Mouse (Mus musculus) kidney, postnatal 14 days (tissue): ENCODE results near the gene Aars2.

Source experiments
- DNase-seq: peaks from one replicate; pipeline ENCODE4 v3.0.0; 2022; ENCODE audit warnings: mixed read lengths

Gene Aars2

GRCm38 (mm10) chr17:45506700-45507189 lies at the start of gene Aars2:
Gene Aars2, plus strand, starts transcription at chr17:45506841.
- peak; percentile 96 for DNase-seq

DNA sequence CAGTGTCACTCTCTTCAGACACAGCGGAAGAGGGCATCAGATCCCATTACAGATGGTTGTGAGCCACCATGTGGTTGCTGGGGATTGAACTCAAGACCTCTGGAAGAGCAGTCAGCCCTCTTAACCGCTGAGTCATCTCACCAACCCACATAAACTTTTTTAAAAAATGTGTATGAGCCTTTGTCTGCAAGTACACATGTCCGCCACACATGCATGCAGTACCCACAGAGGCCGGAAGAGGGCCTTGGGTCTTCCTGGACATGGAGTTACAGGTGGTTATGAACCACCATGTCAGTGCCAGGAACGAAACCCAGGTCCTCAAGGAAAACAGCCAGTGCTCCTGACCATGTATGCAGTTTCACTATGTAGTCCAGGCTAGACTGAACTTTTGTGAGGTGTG lies 49.2 kb upstream of the Aars2 start:
- DNase-seq, result no peak

DNA sequence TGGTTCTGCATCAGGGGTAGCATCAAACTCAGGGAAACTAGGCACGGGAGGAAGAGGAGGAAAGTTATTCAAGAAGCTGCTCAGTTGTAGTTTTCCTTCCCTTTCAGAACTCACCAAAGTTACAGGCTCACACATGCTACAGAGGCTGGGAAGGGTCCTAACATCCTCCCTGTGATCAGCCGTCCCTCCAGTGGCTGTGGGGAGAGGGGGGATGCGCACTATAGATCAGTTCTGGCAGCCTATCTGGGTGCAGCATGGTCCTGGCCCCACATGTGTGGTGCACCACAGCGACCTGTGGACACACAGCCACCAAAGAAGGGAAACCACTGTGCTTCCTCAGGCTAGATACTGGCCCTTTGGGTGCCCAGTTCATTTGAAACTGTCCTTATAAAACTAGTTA lies 48.1 kb upstream of the Aars2 start:
- DNase-seq, result no peak

DNA sequence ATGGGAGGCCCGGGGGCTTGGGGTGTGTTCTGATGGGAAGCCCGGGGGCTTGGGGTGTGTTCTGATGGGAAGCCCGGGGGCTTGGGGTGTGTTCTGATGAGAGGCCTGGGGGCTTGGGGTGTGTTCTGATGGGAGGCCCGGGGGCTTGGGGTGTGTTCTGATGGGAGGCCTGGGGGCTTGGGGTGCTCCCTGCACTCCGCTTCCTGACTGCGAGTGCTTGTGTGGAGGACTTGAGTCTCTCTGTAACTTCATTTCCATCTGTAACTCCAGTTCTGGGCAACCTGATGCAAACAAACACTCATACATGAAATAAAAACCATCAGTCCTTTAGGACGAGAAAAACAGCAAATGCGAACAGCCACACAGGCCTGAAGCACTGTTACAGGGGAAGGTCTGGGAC lies 47.6 kb upstream of the Aars2 start:
- DNase-seq, result no peak

DNA sequence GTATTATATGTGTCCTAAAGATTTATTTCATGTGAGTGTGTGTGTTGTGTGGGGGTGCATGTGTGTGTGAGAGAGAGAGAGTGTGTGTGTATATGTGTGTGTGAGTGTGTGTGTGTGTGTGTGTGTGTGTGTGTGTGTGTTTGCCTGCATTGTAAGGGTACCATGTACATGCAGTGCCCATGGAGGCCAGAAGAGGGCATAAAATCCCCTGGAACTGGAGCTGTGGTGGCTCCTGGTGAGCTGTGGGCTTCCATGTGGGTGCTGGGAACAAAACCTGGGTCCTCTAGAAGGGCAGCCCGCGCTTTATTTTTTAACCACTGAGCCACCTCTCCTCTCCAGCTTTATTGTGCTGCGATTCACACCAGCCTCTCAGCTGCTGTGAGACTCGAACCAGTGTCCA lies 44.1 kb upstream of the Aars2 start:
- DNase-seq, result no peak

DNA sequence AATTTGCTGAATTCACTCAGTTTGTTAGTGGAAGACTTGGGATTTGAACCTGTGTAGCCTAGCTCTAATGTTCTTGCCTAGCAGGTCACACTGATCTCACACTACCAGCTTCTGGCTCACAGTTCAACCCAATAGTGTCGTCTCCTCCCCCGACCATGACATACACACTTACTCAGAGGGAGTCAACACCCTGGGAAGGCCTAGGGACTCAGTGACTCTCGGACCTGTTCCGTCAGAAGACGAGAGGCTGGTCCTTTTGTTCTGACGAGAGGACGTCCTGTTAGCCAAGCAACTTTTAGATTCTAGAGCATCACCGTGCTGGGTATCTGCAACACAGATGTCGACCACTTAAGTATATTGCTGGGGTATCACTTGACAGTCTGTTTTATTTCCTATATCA lies 42.4 kb upstream of the Aars2 start:
- DNase-seq, result no peak

GRCm38 (mm10) chr17:45466701-45467100 lies 39.9 kb upstream of the Aars2 start:
- DNase-seq, result no peak

DNA sequence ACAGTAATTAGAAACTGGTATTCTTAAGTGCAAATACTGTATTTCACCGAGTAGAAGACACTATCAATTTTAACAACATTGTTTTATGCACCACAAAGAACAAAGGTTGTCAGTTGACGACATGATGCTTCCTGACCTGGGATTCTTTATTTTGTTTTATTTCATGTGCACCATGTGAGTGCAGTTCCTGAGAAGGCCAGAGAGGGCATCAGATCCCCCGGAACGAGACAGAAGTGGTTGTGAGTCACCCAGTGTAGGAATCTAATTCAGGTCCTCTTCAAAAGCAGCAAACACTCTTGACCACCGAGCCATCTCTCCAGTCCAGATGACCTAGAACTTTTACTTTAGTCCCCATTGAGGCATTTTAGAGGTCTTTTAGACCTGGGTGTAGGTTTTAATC lies 38.3 kb upstream of the Aars2 start:
- DNase-seq, result no peak

DNA sequence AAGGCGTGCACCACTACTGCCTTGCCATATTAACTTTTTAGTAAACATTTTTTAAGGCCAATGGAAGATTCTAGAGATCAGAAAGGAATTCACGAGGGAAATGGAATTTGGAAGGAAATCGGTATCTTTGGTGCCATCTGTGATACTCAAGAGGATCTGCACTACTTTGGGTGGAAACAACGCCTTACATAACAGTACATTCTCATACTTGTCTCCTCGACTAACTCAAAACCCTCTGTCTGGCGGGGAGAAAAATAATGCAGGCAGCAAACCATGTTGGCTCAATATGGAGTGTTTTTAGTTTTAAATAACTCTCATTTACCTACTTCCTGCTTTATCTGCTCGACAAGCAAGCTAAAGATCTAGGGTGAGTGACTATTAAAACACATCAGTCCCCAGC lies 35.9 kb upstream of the Aars2 start:
- no peak for DNase-seq

DNA sequence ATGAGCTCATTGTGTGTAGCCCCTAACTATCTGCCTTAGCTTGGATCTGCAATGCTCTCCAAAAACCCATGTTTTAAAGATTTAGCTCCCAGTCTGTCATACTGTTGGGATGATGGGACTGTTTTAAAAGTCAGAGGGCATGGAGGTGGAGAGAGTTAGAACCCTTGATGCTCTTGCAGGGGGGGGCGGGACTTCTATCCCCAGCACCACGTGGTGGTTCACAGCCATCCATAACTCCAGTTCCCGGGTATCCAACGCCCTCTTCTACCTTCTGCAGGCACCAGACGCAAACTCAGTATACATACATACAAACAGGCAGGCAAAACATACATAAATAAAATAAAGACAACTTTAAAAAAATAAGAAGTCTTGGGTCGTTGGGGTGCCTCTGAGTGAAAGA lies 33.0 kb upstream of the Aars2 start:
- DNase-seq, result no peak

DNA sequence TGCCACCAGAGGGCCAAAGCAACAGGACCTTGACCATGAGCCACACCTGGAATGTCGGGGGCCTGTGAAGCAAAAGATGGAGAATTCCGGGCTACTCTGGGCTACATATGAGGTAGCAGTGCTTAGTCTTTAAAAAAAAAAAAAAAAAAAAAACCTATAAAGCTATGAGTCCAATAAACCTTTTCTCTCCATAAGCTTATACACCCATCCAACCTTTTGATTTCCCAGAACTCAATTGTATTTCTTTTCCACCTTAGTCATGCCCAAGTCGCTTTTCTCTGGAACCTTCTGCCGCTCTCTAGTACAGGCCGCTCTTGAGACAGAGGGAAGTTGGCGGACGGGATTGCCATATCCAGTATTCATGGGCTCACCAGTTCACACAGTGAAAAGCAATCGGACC lies 32.5 kb upstream of the Aars2 start:
- no peak for DNase-seq

DNA sequence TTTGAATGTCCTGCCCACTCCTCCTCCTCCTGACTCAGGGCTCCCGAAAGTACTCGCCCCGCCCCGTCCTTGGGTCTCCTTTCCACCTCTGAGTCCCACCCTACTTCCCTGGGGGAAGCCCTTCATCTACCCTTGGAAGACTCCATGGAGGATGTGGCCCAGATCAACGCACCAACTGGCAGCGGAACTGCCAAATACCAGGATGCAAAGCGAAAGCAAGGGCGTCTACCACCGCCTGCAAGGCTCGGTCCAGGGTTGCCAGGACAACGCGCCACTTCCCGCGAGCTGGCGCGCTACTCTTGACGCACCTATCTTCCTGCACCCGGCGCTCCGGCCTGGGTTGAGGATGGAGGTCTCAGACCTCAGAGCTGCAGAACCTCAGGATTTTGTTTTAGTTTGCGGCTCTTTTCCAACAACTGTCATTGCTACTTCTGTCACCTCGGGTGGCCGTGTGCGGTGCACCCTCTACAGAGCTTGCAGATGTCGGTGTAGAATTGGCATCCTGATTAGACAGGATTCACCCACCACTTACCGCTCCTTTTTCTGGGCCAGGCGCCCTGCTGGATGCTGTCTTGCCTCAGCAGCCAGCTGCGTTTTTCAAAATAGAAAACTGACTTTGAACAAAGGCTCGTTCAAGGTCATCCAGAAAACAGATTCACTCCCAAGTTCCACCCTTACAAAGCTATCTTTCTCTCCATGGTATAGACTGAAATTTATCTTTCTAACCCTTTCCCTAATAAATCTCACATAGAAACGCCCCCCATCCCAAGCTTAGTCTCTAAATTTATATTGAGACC lies 31.8 kb upstream of the Aars2 start, which contains the start of gene Spats1:
TSS of gene Spats1 (minus strand) at position 747 of the 797 bp plus-strand sequence.
- peak; percentile 62 for DNase-seq

GRCm38 (mm10) chr17:45478234-45478825 lies 28.3 kb upstream of the Aars2 start:
- DNase-seq, result peak; percentile 79

DNA sequence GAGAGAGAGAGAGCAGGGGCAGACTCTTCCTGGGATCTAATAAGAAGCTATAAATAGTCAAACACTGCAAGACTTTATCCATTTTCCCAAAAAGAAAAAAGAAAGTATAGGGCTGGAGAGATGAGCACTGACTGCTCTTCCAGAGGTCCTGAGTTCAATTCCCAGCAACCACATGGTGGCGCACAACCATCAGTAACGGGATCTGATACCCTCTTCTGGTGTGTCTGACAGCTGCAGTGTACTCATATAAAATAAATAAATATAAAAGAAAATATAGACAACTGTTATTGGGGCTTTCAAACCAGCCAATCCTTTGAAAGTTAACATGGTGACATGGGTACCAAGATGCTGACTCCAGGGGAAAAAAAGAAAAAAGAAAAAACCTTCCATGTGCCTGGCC lies 26.2 kb upstream of the Aars2 start:
- DNase-seq, result no peak

DNA sequence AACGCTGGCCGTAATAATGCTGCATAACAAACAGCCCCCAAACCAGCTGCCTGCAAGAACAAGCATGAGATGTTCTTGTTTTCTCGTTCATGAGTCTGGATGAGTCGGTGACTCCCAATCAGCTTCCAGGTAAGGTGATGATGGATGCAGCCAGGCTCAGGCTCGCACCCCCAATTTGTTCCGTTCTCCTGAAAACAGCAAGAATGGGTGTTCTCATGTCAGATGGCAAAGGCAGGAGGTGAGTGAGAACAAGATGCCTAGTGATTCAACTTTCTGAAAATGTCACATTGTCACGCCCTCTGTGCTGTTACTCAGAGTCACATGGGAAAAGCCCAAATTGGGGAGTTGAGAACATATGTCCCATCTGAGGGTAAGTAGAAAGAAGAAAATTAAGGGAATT lies 21.1 kb upstream of the Aars2 start:
- no peak for DNase-seq

DNA sequence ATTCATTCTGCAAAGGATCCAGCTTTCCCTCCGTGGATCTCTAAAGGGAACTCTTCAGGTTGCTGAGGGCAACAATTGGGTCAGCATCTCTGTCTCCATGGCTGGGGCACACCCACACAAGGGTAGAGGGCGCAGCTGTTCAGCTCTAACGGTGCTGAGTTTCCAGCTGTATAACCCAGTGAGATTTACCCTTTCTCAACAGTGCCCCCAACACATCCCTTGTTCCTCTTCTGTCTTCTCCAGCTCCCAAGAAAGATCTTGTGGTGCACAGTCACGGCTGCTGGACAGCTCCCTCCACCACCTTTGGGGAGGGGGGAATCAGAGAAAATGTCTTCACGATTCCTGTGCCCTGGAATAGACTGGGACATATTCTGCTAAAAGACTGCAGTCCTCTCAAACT lies 19.4 kb upstream of the Aars2 start:
- DNase-seq, result no peak

GRCm38 (mm10) chr17:45488321-45489254 lies 18.1 kb upstream of the Aars2 start:
- DNase-seq, result no peak

DNA sequence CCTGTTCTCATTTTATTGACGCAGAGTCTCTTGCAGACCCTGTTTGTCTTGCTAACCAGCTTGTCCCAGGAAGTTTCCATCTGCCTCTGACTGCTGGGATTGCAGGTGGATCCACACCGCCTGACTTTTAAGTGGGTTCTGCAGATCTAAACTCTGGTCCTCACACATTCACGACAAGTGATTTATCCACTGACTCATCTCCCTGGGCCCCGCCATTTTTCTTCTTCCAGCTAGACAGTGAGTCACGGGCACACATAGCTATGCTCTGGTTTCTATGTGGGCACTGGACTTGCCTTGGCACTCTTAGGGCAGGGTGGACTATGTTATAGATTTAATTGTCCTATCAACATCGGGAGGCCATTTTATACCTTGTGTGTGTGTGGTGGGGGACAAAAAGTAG lies 16.9 kb upstream of the Aars2 start:
- DNase-seq, result no peak

DNA sequence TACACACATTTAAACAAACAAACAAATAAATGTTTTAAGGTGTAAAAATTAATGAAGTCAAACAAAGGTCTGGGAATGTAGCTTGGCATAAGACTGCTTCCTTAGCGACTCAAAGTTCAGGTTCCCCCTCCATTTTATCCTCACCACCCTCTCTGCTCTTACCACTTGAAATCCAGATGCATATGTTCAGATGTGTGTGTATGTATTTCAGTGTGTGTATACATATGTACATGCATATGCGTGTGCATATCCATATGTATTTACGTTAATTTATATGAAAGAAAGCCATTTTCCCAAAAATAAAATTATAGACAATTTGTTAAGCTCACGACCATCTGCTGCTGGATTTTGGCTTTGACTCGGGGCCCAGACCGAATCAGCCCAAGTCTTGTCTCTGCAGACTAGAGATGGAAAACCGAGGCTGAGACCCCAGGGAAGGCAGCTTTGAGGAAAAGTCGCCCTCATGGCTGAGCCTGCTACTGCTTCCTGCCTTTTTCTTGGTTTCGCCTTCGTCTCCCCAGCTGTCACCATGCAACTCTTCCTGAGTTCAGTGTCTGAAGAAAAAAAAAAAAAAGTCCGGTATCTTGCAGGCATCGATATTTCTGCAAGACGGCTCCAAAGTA lies 16.0 kb upstream of the Aars2 start:
- DNase-seq, result no peak

GRCm38 (mm10) chr17:45495398-45495797 lies 11.2 kb upstream of the Aars2 start:
- no peak for DNase-seq

DNA sequence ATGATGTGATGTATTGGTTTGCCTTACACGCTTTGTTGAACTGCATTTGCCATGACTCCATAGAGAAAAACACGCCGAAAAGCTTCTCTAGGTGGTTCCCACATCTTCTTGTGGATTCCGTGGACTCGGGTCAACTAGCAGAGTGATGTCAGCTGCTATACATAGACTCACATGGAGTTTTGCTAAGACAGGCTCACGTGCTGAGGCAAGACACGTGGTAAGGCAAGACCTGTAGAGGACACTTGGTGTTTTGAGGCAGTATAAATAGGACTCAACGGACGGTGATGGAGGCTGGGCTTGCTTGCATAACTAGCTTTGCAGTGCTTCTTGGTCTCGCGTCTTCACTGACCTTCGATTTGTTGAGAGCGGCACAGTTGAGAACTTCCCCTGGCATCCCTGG lies 8.2 kb upstream of the Aars2 start:
- DNase-seq, result no peak

DNA sequence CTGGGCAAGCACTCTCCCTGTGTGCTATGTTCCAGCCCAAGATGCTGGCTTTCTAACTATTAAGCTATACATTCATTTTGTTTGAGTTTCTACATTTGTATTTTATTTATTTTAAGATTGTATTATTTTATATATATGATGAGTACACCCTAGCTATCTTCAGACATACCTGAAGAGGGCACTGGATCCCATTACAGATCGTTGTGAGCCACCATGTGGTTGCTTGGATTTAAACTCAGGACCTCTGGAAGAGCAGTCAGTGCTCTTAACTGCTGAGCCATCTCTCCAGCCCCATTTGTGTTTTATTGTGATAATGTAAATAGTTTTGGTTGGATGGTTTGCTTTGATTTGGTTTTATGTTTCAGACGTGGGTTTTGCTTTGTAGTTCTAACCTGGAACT lies 7.1 kb upstream of the Aars2 start:
- no peak for DNase-seq

GRCm38 (mm10) chr17:45500981-45501380 lies 5.7 kb upstream of the Aars2 start:
- no peak for DNase-seq
